Mouse (Mus musculus): ENCODE data around the gene Emsy. TPM values are rescaled to one million over a fixed set of nuclear protein-coding genes. Genes with fewer than 3 reads are reported as not detected.

Gene Emsy
- polyA plus RNA-seq, 1 experiment from 2014 or later: 8.6 TPM

DNA sequence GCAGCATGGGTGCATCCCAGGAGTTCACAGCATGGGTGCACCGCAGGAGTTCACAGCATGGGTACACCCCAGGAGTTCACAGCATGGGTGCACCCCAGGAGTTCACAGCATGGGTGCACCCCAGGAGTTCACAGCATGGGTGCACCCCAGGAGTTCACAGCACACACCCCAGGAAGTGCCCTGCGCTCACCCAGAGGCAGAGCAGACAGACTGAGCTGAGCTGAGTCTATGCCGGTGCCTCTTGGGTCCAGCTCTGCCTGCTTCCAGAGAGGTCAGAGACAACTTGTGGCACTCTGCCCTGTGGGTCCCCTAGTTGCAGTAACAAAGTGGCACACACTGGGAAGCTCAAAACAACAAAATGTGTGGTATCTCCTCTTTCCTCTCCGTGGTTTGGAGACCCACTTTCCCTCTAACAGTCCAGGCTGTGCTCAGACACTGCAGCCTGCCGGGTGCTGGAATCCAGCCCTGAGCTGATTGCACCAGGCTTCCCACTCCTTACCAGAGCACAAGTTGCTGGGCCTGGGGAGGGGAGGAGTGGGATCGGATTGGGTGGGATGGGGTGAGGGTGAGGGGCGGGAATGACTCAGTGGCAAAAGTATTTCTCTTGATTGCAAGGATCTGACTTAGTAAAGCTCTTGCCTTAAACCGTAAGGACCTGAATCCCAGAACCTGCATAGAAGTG lies 85.6 kb downstream of the Emsy start:
- Histone ChIP-seq H3K27me3 (replicated peaks; ENCODE audit: insufficient read depth, low read length) (no peaks in the 10 kb centered on the region), H3K4me2 (replicated peaks; ENCODE audit: low read depth, low read length) (no peak overlapping the region), H3K36me3 (ENCODE audit: insufficient read depth, low read length) (no peaks in the 10 kb centered on the region), H3K4me3 (ENCODE audit: low read depth, low read length) (no peak overlapping the region), H3K9ac (replicated peaks; ENCODE audit: low read depth) (no peak overlapping the region), H3K4me1 (ENCODE audit: insufficient read depth, low read depth, low read length) (peaks cover 6% of the 10 kb centered on the region; the same call in 1 of the 2 replicates), H3K27ac (ENCODE audit: low read length) (no peak overlapping the region), H3K9me3 (ENCODE audit: low read length) (no peaks in the 10 kb centered on the region)
- TF ChIP-seq CTCF (IDR thresholded peaks at IDR 0.05): no peak
- no peak for TF ChIP-seq EP300 (IDR thresholded peaks at IDR 0.05)
- ATAC-seq: no peak
- DNase-seq (ENCODE audit: low spot score): no peak
- 45% methylated on average over 8 of the region's 8 CpGs for WGBS

DNA sequence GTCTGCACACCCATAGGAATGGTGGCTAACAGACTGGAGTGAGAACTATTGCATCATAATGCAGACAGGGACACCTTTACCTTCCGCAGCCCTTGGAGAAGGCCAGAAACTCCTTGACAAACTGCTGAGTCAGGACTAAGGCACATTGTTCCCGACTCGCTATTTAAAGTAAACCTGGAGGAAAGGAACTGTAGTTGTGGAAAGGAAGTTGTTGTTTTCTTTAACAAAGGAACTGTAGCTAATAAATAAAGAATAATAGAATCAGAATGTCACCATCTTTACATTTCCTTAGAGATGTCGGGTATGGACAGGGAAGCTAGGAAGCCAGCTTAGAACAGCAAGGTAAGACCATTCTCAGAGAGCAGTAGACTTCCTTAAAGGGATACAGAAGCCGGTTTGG lies 89.5 kb downstream of the Emsy start:
- WGBS: 25% methylated on average over 5 of the region's 5 CpGs
- H3K36me3 ChIP-seq (ENCODE audit: insufficient read depth, low read length): no peaks in the 10 kb centered on the region
- no peak overlapping the region for H3K9ac ChIP-seq (replicated peaks; ENCODE audit: low read depth)
- peak; percentile 47 for DNase-seq (ENCODE audit: low spot score)
- TF ChIP-seq EP300 (IDR thresholded peaks at IDR 0.05) (peak; percentile 64), CTCF (IDR thresholded peaks at IDR 0.05) (no peak)
- H3K9me3 ChIP-seq (ENCODE audit: low read length): no peaks in the 10 kb centered on the region
- H3K4me2 ChIP-seq (replicated peaks; ENCODE audit: low read depth, low read length): no peak overlapping the region
- H3K4me1 ChIP-seq (ENCODE audit: insufficient read depth, low read depth, low read length): no peaks in the 10 kb centered on the region; the same call in 1 of the 2 replicates
- H3K27ac ChIP-seq (ENCODE audit: low read length): peak overlapping the region; percentile 47; the same call in 1 of the 2 replicates
- peak; percentile 42; the same call in 1 of the 2 replicates for ATAC-seq
- H3K27me3 ChIP-seq (replicated peaks; ENCODE audit: insufficient read depth, low read length): no peaks in the 10 kb centered on the region
- H3K4me3 ChIP-seq (ENCODE audit: low read depth, low read length): no peak overlapping the region

DNA sequence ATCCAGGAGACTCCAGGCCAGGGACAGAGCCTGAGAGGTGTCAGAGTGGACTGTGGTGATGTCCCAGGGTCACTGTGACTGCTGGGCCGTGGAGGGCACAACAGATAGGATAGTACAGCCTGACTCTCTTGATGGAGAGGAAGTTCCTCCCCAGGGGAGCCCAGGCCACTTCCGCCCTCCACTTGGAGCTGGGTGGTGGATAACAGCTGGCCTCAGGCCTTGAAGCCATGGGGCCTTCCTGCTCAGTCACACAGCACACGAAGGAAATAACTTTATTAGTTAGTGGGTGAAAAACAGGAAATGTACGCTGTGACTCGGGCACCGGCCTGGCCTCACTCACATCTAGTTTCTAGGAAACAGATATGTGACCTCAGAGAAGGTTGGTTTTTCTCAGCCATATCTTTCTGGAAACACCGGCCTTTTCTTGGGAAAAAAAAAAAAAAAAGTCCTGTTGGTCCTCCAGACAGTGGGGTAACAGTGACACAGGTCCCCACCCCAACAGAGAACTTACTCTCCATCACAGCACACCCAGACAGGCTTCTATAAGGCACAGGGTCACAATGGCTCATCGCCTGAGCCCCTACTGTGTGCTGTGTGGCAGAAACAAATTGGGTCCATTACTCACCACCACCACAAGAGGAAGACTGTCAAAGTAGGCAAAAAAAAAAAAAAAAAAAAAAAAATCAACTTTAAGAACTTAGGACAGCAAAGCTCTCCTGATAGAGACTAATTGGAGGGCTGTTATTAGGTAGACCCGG lies 91.8 kb downstream of the Emsy start:
- no peak overlapping the region for H3K9ac ChIP-seq (replicated peaks; ENCODE audit: low read depth)
- no peaks in the 10 kb centered on the region for H3K9me3 ChIP-seq (ENCODE audit: low read length)
- peak; percentile 64 for ATAC-seq
- DNase-seq (ENCODE audit: low spot score): peak; percentile 52
- WGBS: 49% methylated on average over 9 of the region's 9 CpGs
- no peak overlapping the region for H3K4me2 ChIP-seq (replicated peaks; ENCODE audit: low read depth, low read length)
- H3K36me3 ChIP-seq (ENCODE audit: insufficient read depth, low read length): no peaks in the 10 kb centered on the region
- no peaks in the 10 kb centered on the region for H3K27me3 ChIP-seq (replicated peaks; ENCODE audit: insufficient read depth, low read length)
- H3K27ac ChIP-seq (ENCODE audit: low read length): peak overlapping the region; percentile 1; the same call in 1 of the 2 replicates
- H3K4me1 ChIP-seq (ENCODE audit: insufficient read depth, low read depth, low read length): no peaks in the 10 kb centered on the region; the same call in 1 of the 2 replicates
- no peak overlapping the region for H3K4me3 ChIP-seq (ENCODE audit: low read depth, low read length)
- TF ChIP-seq CTCF (IDR thresholded peaks at IDR 0.05) (no peak), EP300 (IDR thresholded peaks at IDR 0.05) (no peak)

DNA sequence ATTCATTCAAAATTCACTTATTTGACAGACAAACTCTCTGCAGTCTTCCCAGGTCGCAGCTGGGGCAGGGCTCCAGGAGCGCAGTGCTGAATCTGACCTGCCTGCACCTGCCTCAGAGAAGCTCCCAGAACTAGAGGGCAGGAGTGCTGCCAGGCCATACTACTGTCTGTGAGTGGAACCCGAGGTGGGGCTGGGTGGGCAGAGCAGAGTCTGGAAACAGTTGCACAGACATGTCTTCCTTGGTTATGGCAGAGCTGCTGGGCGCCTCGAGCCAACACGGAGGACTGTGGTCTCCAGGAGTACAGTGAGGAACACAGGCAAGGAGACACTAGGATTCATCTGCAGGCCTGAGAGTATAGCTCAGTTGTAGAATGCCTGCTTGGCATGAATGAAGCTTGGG lies 92.6 kb downstream of the Emsy start:
- Histone ChIP-seq H3K4me1 (ENCODE audit: insufficient read depth, low read depth, low read length) (no peaks in the 10 kb centered on the region; the same call in 1 of the 2 replicates), H3K4me2 (replicated peaks; ENCODE audit: low read depth, low read length) (no peak overlapping the region), H3K27ac (ENCODE audit: low read length) (peak overlapping the region; percentile 1; the same call in 1 of the 2 replicates), H3K36me3 (ENCODE audit: insufficient read depth, low read length) (no peaks in the 10 kb centered on the region), H3K27me3 (replicated peaks; ENCODE audit: insufficient read depth, low read length) (no peaks in the 10 kb centered on the region), H3K9me3 (ENCODE audit: low read length) (no peaks in the 10 kb centered on the region), H3K9ac (replicated peaks; ENCODE audit: low read depth) (no peak overlapping the region), H3K4me3 (ENCODE audit: low read depth, low read length) (no peak overlapping the region)
- WGBS: 92% methylated on average over 6 of the region's 6 CpGs
- no peak for ATAC-seq
- DNase-seq (ENCODE audit: low spot score): no peak
- TF ChIP-seq CTCF (IDR thresholded peaks at IDR 0.05) (no peak), EP300 (IDR thresholded peaks at IDR 0.05) (no peak)

DNA sequence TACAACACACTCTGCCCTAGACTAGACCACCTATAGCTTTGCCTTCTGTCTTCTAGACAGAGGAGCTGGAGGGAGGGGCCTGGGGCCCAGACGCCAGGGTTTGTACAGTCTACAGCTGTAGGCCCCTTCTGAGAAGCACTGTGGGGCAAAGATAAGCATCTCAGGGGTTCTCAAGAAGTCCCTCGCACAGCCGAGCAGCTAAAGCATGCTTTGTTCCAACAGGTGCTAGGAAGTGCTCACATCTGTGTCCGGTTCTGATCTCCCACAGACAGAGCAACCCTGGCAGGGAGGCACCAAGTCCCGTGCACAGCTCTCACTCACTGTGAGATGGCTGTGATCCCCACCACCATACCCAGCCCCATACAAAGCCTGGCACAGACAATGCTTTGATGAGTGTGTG lies 93.6 kb downstream of the Emsy start:
- no peak overlapping the region for H3K27ac ChIP-seq (ENCODE audit: low read length)

DNA sequence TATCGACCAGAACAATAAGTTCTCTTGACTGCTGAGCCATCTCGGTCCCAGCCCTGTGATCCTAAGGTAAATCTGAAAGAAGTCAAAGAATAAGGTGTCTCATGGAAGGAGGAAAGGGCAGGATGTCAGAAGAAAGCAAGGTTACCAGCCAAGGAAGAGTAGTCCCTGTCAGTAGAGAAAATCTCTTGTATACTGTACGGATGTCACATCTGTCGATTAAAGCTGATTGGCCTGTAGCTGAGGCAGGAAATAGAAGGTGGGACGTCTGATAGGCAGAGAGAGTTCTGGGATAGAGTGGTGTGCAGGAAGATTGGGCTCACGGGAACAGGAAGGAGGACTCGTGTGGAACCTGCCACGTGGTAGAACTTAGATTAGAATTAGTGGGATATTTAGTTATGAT lies 94.4 kb downstream of the Emsy start:
- Histone ChIP-seq H3K9me3 (ENCODE audit: low read length) (no peaks in the 10 kb centered on the region), H3K4me3 (ENCODE audit: low read depth, low read length) (no peak overlapping the region), H3K4me2 (replicated peaks; ENCODE audit: low read depth, low read length) (no peak overlapping the region), H3K36me3 (ENCODE audit: insufficient read depth, low read length) (no peaks in the 10 kb centered on the region), H3K4me1 (ENCODE audit: insufficient read depth, low read depth, low read length) (no peaks in the 10 kb centered on the region; the same call in 1 of the 2 replicates), H3K27ac (ENCODE audit: low read length) (no peak overlapping the region), H3K9ac (replicated peaks; ENCODE audit: low read depth) (no peak overlapping the region), H3K27me3 (replicated peaks; ENCODE audit: insufficient read depth, low read length) (no peaks in the 10 kb centered on the region)
- 69% methylated on average over 8 of the region's 8 CpGs for WGBS
- no peak for DNase-seq (ENCODE audit: low spot score)
- ATAC-seq: no peak
- TF ChIP-seq CTCF (IDR thresholded peaks at IDR 0.05) (no peak), EP300 (IDR thresholded peaks at IDR 0.05) (no peak)

More for the DNA sequence above, 93.6 kb downstream of the Emsy start:
- 42% methylated on average over 5 of the region's 5 CpGs for WGBS
- no peak overlapping the region for H3K4me2 ChIP-seq (replicated peaks; ENCODE audit: low read depth, low read length)
- no peak overlapping the region for H3K4me3 ChIP-seq (ENCODE audit: low read depth, low read length)
- H3K9ac ChIP-seq (replicated peaks; ENCODE audit: low read depth): no peak overlapping the region
- no peaks in the 10 kb centered on the region; the same call in 1 of the 2 replicates for H3K4me1 ChIP-seq (ENCODE audit: insufficient read depth, low read depth, low read length)
- ATAC-seq (no peak), DNase-seq (ENCODE audit: low spot score) (no peak)
- H3K36me3 ChIP-seq (ENCODE audit: insufficient read depth, low read length): no peaks in the 10 kb centered on the region
- TF ChIP-seq EP300 (IDR thresholded peaks at IDR 0.05): no peak
- TF ChIP-seq CTCF (IDR thresholded peaks at IDR 0.05): no peak
- no peaks in the 10 kb centered on the region for H3K27me3 ChIP-seq (replicated peaks; ENCODE audit: insufficient read depth, low read length)
- H3K9me3 ChIP-seq (ENCODE audit: low read length): no peaks in the 10 kb centered on the region
